Mouse (Mus musculus) stomach, embryonic 15.5 days (tissue): ENCODE measurements around the gene Vcp. TPM values are rescaled to one million over a fixed set of nuclear protein-coding genes. Genes with fewer than 3 reads are reported as not detected.

Source experiments
- ATAC-seq: fragments of 200-750 bp; cut with Nextera tagmentation; 2 replicates; pipeline ENCODE4 v1.8.0; 2017; ENCODE audit warnings: low read depth, moderate number of reproducible peaks, moderate TSS enrichment; ENCODE audit not compliant: insufficient read depth, low FRiP score
- H3K27ac ChIP-seq: fragments of 300-500 bp; sonication (generic); 2 replicates; pipeline ENCODE4 v1.5.1; 2015; ENCODE audit warnings: mild to moderate bottlenecking, inconsistent platforms
- H3K27me3 ChIP-seq: fragments of 300-500 bp; sonication (generic); replicated peaks from 2 replicates; pipeline ENCODE4 v1.6.1; 2015; ENCODE audit warnings: inconsistent platforms
- H3K36me3 ChIP-seq: fragments of 300-500 bp; sonication (generic); 2 replicates; pipeline ENCODE4 v1.6.1; 2015; ENCODE audit warnings: inconsistent platforms
- H3K4me1 ChIP-seq: fragments of 300-500 bp; sonication (generic); 2 replicates; pipeline ENCODE4 v1.6.1; 2015; ENCODE audit warnings: inconsistent platforms
- H3K4me2 ChIP-seq: fragments of 300-500 bp; sonication (generic); 2 replicates; pipeline ENCODE4 v1.6.1; 2015; ENCODE audit warnings: mild to moderate bottlenecking, inconsistent platforms
- H3K4me3 ChIP-seq: fragments of 300-500 bp; sonication (generic); replicated peaks from 2 replicates; pipeline ENCODE4 v1.5.1; 2015; ENCODE audit warnings: inconsistent platforms
- H3K9ac ChIP-seq: fragments of 300-500 bp; sonication (generic); 2 replicates; pipeline ENCODE4 v1.6.1; 2015; ENCODE audit warnings: inconsistent platforms
- H3K9me3 ChIP-seq: fragments of 300-500 bp; sonication (generic); 2 replicates; pipeline ENCODE4 v1.6.1; 2016; ENCODE audit warnings: inconsistent platforms
- WGBS: fragments of 180-500 bp; shearing (Covaris S2); methylation state at CpG from one replicate; pipeline ENCODE4 v1.1.7; 2015; 5-methylcytosine and 5-hydroxymethylcytosine counted together
- polyA plus RNA-seq: library from polyadenylated mRNA; unstranded; fragments of >200 nt; fragmentation: Nextera tagmentation; extraction: Ambion mirVana; gene quantifications from 2 replicates; pipeline ENCODE4 v1.2.1, GENCODE M21; 2015

Gene Vcp
- polyA plus RNA-seq, 1 experiment from 2014 or later, result 430 TPM

GRCm38 (mm10) chr4:42950065-42950558, 50.2 kb downstream of the Vcp start:
- H3K4me1 ChIP-seq, result peaks cover 13% of the 10 kb centered on the region; the same call in 1 of the 2 replicates
- H3K4me3 ChIP-seq, result peak overlapping the region; percentile 81
- peak overlapping the region; percentile 79 for H3K9ac ChIP-seq
- peak; percentile 57 for ATAC-seq
- no peaks in the 10 kb centered on the region for H3K9me3 ChIP-seq
- no peaks in the 10 kb centered on the region for H3K36me3 ChIP-seq
- H3K27ac ChIP-seq, result peak overlapping the region; percentile 90
- H3K4me2 ChIP-seq, result peak overlapping the region; percentile 76
- H3K27me3 ChIP-seq, result peaks cover 6% of the 10 kb centered on the region; the same call in 1 of the 2 replicates
- 1% methylated on average over 20 of the region's 27 CpGs for WGBS

- H3K4me2 ChIP-seq, result peak within 1 kb of the TSS; percentile 76
- no peaks in the 10 kb centered on the region for H3K9me3 ChIP-seq
- H3K4me3 ChIP-seq, result peak within 1 kb of the TSS; percentile 81
- H3K9ac ChIP-seq, result peak within 1 kb of the TSS; percentile 79
- H3K27ac ChIP-seq, result peak within 1 kb of the TSS; percentile 90
- peak; percentile 96 for ATAC-seq
- peaks cover 6% of the 10 kb centered on the region; the same call in 1 of the 2 replicates for H3K27me3 ChIP-seq
- no peaks in the 10 kb centered on the region for H3K36me3 ChIP-seq
- peaks cover 13% of the 10 kb centered on the region; the same call in 1 of the 2 replicates for H3K4me1 ChIP-seq
- WGBS, result under 1% methylated on average over 39 of the region's 39 CpGs
Measured at GRCm38 (mm10) chr4:42949676-42950051, 50.6 kb downstream of the Vcp start, which contains the start of gene Dnajb5. Dnajb5 (plus strand) TSS chr4:42949814.

GRCm38 (mm10) chr4:42949051-42949675, 51.1 kb downstream of the Vcp start:
- Histone ChIP-seq H3K9ac (no peak overlapping the region), H3K27me3 (peaks cover 6% of the 10 kb centered on the region; the same call in 1 of the 2 replicates), H3K9me3 (no peaks in the 10 kb centered on the region), H3K4me2 (peak overlapping the region; percentile 76), H3K4me1 (peaks cover 13% of the 10 kb centered on the region; the same call in 1 of the 2 replicates), H3K36me3 (no peaks in the 10 kb centered on the region), H3K4me3 (peak overlapping the region; percentile 81), H3K27ac (no peak overlapping the region)
- WGBS, result 6% methylated on average over 14 of the region's 14 CpGs
- ATAC-seq, result no peak

- 24% methylated on average over 13 of the region's 13 CpGs for WGBS
- H3K4me2 ChIP-seq, result no peak overlapping the region
Measured at GRCm38 (mm10) chr4:42948527-42948926, 51.8 kb downstream of the Vcp start.

GRCm38 (mm10) chr4:42946733-42947290, 53.5 kb downstream of the Vcp start:
- Histone ChIP-seq H3K27me3 (peaks cover 6% of the 10 kb centered on the region; the same call in 1 of the 2 replicates), H3K4me3 (no peak overlapping the region), H3K27ac (no peak overlapping the region), H3K9ac (no peak overlapping the region), H3K36me3 (no peaks in the 10 kb centered on the region), H3K4me1 (peaks cover 10% of the 10 kb centered on the region; the same call in 1 of the 2 replicates), H3K9me3 (no peaks in the 10 kb centered on the region), H3K4me2 (no peak overlapping the region)
- ATAC-seq, result no peak
- WGBS, result 59% methylated on average over 10 of the region's 10 CpGs

More at GRCm38 (mm10) chr4:42948527-42948926, 51.8 kb downstream of the Vcp start:
- no peak overlapping the region for H3K27ac ChIP-seq
- ATAC-seq, result no peak
- no peaks in the 10 kb centered on the region for H3K36me3 ChIP-seq
- peaks cover 6% of the 10 kb centered on the region; the same call in 1 of the 2 replicates for H3K27me3 ChIP-seq
- no peaks in the 10 kb centered on the region for H3K9me3 ChIP-seq
- H3K4me1 ChIP-seq, result peaks cover 13% of the 10 kb centered on the region; the same call in 1 of the 2 replicates
- H3K9ac ChIP-seq, result no peak overlapping the region
- no peak overlapping the region for H3K4me3 ChIP-seq

GRCm38 (mm10) chr4:42945952-42946351, 54.4 kb downstream of the Vcp start:
- Histone ChIP-seq H3K9me3 (no peaks in the 10 kb centered on the region), H3K4me1 (peaks cover 5% of the 10 kb centered on the region; the same call in 1 of the 2 replicates), H3K4me2 (no peak overlapping the region), H3K27me3 (peaks cover 6% of the 10 kb centered on the region; the same call in 1 of the 2 replicates), H3K36me3 (no peaks in the 10 kb centered on the region), H3K27ac (no peak overlapping the region), H3K4me3 (no peak overlapping the region), H3K9ac (no peak overlapping the region)
- 5% methylated on average over 5 of the region's 5 CpGs for WGBS
- no peak for ATAC-seq

- Histone ChIP-seq H3K27me3 (peaks cover 6% of the 10 kb centered on the region; the same call in 1 of the 2 replicates), H3K4me3 (no peak overlapping the region), H3K27ac (no peak overlapping the region), H3K9ac (no peak overlapping the region), H3K4me2 (no peak overlapping the region), H3K9me3 (no peaks in the 10 kb centered on the region), H3K36me3 (no peaks in the 10 kb centered on the region), H3K4me1 (peaks cover 3% of the 10 kb centered on the region; the same call in 1 of the 2 replicates)
- no peak for ATAC-seq
- WGBS, result 83% methylated on average over 3 of the region's 3 CpGs
Measured at GRCm38 (mm10) chr4:42945445-42945844, 54.9 kb downstream of the Vcp start.

- Histone ChIP-seq H3K36me3 (no peaks in the 10 kb centered on the region), H3K4me1 (no peaks in the 10 kb centered on the region), H3K4me3 (no peak overlapping the region), H3K9ac (no peak overlapping the region), H3K27me3 (peaks cover 6% of the 10 kb centered on the region; the same call in 1 of the 2 replicates), H3K9me3 (no peaks in the 10 kb centered on the region), H3K4me2 (no peak overlapping the region), H3K27ac (no peak overlapping the region)
- no peak for ATAC-seq
- WGBS, result 5% methylated on average over 6 of the region's 6 CpGs
Measured at GRCm38 (mm10) chr4:42945043-42945442, 55.3 kb downstream of the Vcp start.

GRCm38 (mm10) chr4:42944185-42944584, 56.1 kb downstream of the Vcp start:
- Histone ChIP-seq H3K9ac (no peak overlapping the region), H3K9me3 (no peaks in the 10 kb centered on the region), H3K27ac (no peak overlapping the region), H3K4me2 (no peak overlapping the region), H3K27me3 (peaks cover 6% of the 10 kb centered on the region; the same call in 1 of the 2 replicates), H3K4me1 (no peaks in the 10 kb centered on the region), H3K4me3 (no peak overlapping the region), H3K36me3 (no peaks in the 10 kb centered on the region)
- no peak for ATAC-seq
- 83% methylated on average over 9 of the region's 9 CpGs for WGBS

GRCm38 (mm10) chr4:42943341-42943740, 57.0 kb downstream of the Vcp start:
- Histone ChIP-seq H3K36me3 (no peaks in the 10 kb centered on the region), H3K27me3 (peaks cover 4% of the 10 kb centered on the region; the same call in 1 of the 2 replicates), H3K4me1 (no peaks in the 10 kb centered on the region), H3K4me2 (no peak overlapping the region), H3K4me3 (no peak overlapping the region), H3K9me3 (no peaks in the 10 kb centered on the region), H3K9ac (no peak overlapping the region), H3K27ac (no peak overlapping the region)
- WGBS, result 70% methylated on average over 5 of the region's 5 CpGs
- ATAC-seq, result no peak

GRCm38 (mm10) chr4:42941396-42941795, 58.9 kb downstream of the Vcp start:
- Histone ChIP-seq H3K4me1 (no peaks in the 10 kb centered on the region), H3K27ac (no peak overlapping the region), H3K36me3 (no peaks in the 10 kb centered on the region), H3K9ac (no peak overlapping the region), H3K4me2 (no peak overlapping the region), H3K27me3 (0 out of 2 replicates have a peak, but pooled peaks cover 5% of the 10 kb centered on the region), H3K4me3 (no peak overlapping the region), H3K9me3 (no peaks in the 10 kb centered on the region)
- WGBS, result 81% methylated on average over 7 of the region's 7 CpGs
- no peak for ATAC-seq

- peaks cover 8% of the 10 kb centered on the region for H3K4me1 ChIP-seq
- H3K9me3 ChIP-seq, result no peaks in the 10 kb centered on the region
- H3K36me3 ChIP-seq, result no peaks in the 10 kb centered on the region
- peak; percentile 71 for ATAC-seq
- H3K27ac ChIP-seq, result no peak overlapping the region
- 7% methylated on average over 22 of the region's 22 CpGs for WGBS
- H3K27me3 ChIP-seq, result 0 out of 2 replicates have a peak, but pooled peaks cover 7% of the 10 kb centered on the region
- peak overlapping the region; percentile 49 for H3K4me2 ChIP-seq
- no peak overlapping the region for H3K9ac ChIP-seq
- H3K4me3 ChIP-seq, result peak overlapping the region; percentile 15
Measured at GRCm38 (mm10) chr4:42933630-42934029, 66.7 kb downstream of the Vcp start.
